Mouse (Mus musculus) lung, adult 2 months (tissue): ENCODE measurements around the gene Tomm22.

ENCODE experiments used
- CTCF ChIP-seq: fragments of 200-500 bp; IDR thresholded peaks from 2 replicates; pipeline ENCODE4 v1.5.1; 2011; ENCODE audit warnings: mild to moderate bottlenecking, low read length, control low read depth; ENCODE audit not compliant: insufficient read depth
- POLR2A ChIP-seq: fragments of 200-500 bp; IDR thresholded peaks from 2 replicates; pipeline ENCODE4 v1.6.1; 2011; ENCODE audit warnings: low read depth, mild to moderate bottlenecking, control low read depth, low read length, borderline replicate concordance; ENCODE audit errors: extremely low read depth

DNA sequence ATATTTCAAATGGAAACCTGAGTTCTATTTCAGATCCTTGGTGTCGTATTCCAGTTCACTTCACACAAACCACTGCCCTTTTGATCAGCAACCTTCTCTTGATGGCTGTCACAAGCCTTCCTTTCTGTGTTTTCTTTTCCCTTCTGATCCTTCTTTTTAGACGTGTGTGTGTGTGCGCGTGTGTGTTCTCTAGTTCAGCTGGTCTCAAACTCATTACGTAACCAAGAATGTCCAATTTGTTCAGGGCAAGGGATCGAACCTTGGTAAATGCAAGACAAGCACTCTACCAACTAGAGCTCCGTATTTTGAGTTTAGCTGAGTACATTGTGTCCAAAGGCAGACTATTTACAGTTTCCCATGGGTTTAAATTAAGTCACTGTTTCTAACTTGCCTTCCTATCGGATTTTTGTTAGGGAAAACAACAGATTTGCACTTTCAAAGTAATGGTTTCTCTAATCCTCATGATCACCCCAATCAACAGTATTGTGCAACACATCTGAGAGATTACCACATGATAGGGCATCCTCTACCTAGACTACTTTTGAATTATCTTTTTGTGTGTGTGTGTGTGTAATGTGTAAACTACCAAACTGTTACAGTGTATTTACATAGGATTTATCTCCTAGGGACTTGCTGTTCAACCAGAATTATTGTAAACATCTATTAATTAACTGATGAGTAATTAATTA lies 17.8 kb downstream of the Tomm22 start:
- TF ChIP-seq POLR2A (no peak), CTCF (no peak)
